Mouse (Mus musculus): ENCODE results near the gene Scube2. TPM values are rescaled to one million over a fixed set of nuclear protein-coding genes. Genes with fewer than 3 reads are reported as not detected.
A peak's percentile ranks its signal among the peaks of the same experiment; 100 is the strongest.

Scube2 gene
- polyA plus RNA-seq, 1 experiment from 2014 or later, result 1.9 TPM

DNA sequence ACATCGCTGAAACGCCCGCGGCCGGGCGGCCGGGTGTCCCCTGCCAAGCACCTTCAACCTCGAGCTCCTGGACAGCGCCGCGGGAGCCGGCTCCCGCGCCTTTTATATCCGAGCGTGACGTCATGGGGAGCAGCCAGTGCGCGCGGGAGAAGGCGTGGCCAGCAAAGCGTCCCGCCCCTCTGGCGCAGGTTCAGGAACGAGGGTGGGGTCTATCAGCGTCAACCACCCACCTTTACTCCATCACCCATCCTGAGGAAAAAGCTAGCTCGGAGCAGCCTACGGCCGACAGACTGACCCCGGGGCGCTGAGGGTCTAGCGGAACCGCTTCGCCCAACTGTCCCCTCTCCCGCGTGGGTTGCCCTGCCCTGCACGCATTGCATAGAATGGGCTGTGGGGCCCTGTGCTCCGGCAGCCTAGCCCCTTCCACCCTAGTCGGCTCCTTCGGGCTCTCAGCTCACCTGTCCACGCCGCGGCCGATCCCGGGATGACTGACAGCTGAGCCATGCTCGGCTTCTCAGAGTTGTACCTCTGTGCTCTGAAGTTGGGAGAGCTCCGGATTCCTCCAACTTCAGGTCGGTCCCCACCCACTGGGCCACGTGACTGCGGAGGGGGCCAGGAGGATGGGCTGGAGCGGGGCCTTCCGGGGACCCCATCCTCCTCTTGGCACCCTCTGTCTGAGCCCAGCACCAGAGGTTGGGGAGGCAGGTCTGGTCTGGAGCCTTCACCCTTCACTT lies 83.8 kb downstream of the Scube2 start, which contains the start of gene Nrip3:
Gene Nrip3 (minus strand): TSS at position 556 of the 734 bp plus-strand sequence.
- Histone ChIP-seq H3K9me3 (ENCODE audit: control insufficient read depth, low read depth, low read length) (no peaks in the 10 kb centered on the region), H3K4me3 (ENCODE audit: low read depth, low read length) (peak within 1 kb of the TSS; percentile 40), H3K27me3 (ENCODE audit: control insufficient read depth, insufficient read depth, low read length) (peaks cover 13% of the 10 kb centered on the region), H3K36me3 (ENCODE audit: control insufficient read depth, insufficient read depth, low read length) (no peaks in the 10 kb centered on the region), H3K4me2 (replicated peaks; ENCODE audit: low read depth, low read length) (peak within 1 kb of the TSS; percentile 97), H3K27ac (ENCODE audit: low read length) (no peak within 1 kb of the TSS), H3K4me1 (ENCODE audit: control insufficient read depth, insufficient read depth, low read length) (peaks cover 5% of the 10 kb centered on the region; the same call in 1 of the 2 replicates), H3K9ac (replicated peaks; ENCODE audit: low read depth, low read length) (no peak within 1 kb of the TSS)
- WGBS, result 2% methylated on average over 52 of the region's 52 CpGs
- peak; percentile 83; the same call in 1 of the 2 replicates for ATAC-seq (ENCODE audit: insufficient number of reproducible peaks, insufficient read depth, low FRiP score, low read depth)

- peak overlapping the region; percentile 97 for H3K4me2 ChIP-seq (replicated peaks; ENCODE audit: low read depth, low read length)
- under 1% methylated on average over 24 of the region's 24 CpGs for WGBS
- H3K9ac ChIP-seq (replicated peaks; ENCODE audit: low read depth, low read length), result no peak overlapping the region
Measured at GRCm38 (mm10) chr7:109781087-109781469, 84.4 kb downstream of the Scube2 start.

GRCm38 (mm10) chr7:109772251-109772650 lies 93.2 kb downstream of the Scube2 start:
- Histone ChIP-seq H3K4me2 (replicated peaks; ENCODE audit: low read depth, low read length) (no peak overlapping the region), H3K9me3 (ENCODE audit: control insufficient read depth, low read depth, low read length) (no peaks in the 10 kb centered on the region), H3K4me3 (ENCODE audit: low read depth, low read length) (no peak overlapping the region), H3K9ac (replicated peaks; ENCODE audit: low read depth, low read length) (no peak overlapping the region), H3K4me1 (ENCODE audit: control insufficient read depth, insufficient read depth, low read length) (no peaks in the 10 kb centered on the region), H3K27ac (ENCODE audit: low read length) (no peak overlapping the region), H3K27me3 (ENCODE audit: control insufficient read depth, insufficient read depth, low read length) (no peaks in the 10 kb centered on the region), H3K36me3 (ENCODE audit: control insufficient read depth, insufficient read depth, low read length) (no peaks in the 10 kb centered on the region)
- ATAC-seq (ENCODE audit: insufficient number of reproducible peaks, insufficient read depth, low FRiP score, low read depth), result no peak

More at GRCm38 (mm10) chr7:109781087-109781469, 84.4 kb downstream of the Scube2 start:
- Histone ChIP-seq H3K27me3 (ENCODE audit: control insufficient read depth, insufficient read depth, low read length) (peaks cover 13% of the 10 kb centered on the region), H3K9me3 (ENCODE audit: control insufficient read depth, low read depth, low read length) (no peaks in the 10 kb centered on the region), H3K27ac (ENCODE audit: low read length) (no peak overlapping the region), H3K36me3 (ENCODE audit: control insufficient read depth, insufficient read depth, low read length) (no peaks in the 10 kb centered on the region), H3K4me3 (ENCODE audit: low read depth, low read length) (peak overlapping the region; percentile 40), H3K4me1 (ENCODE audit: control insufficient read depth, insufficient read depth, low read length) (peaks cover 5% of the 10 kb centered on the region; the same call in 1 of the 2 replicates)
- ATAC-seq (ENCODE audit: insufficient number of reproducible peaks, insufficient read depth, low FRiP score, low read depth), result peak; percentile 20; the same call in 1 of the 2 replicates

- H3K9ac ChIP-seq (replicated peaks; ENCODE audit: low read depth, low read length), result no peak overlapping the region
- whole genome bisulfite sequencing, result 51% methylated on average over 2 of the region's 2 CpGs
- H3K4me3 ChIP-seq (ENCODE audit: low read depth, low read length), result no peak overlapping the region
- no peak overlapping the region for H3K27ac ChIP-seq (ENCODE audit: low read length)
- H3K4me2 ChIP-seq (replicated peaks; ENCODE audit: low read depth, low read length), result no peak overlapping the region
- H3K9me3 ChIP-seq (ENCODE audit: control insufficient read depth, low read depth, low read length), result no peaks in the 10 kb centered on the region
- H3K27me3 ChIP-seq (ENCODE audit: control insufficient read depth, insufficient read depth, low read length), result no peaks in the 10 kb centered on the region
- H3K36me3 ChIP-seq (ENCODE audit: control insufficient read depth, insufficient read depth, low read length), result no peaks in the 10 kb centered on the region
- ATAC-seq (ENCODE audit: insufficient number of reproducible peaks, insufficient read depth, low FRiP score, low read depth), result no peak
- H3K4me1 ChIP-seq (ENCODE audit: control insufficient read depth, insufficient read depth, low read length), result no peaks in the 10 kb centered on the region
Measured at GRCm38 (mm10) chr7:109768699-109769383, 96.6 kb downstream of the Scube2 start.

DNA sequence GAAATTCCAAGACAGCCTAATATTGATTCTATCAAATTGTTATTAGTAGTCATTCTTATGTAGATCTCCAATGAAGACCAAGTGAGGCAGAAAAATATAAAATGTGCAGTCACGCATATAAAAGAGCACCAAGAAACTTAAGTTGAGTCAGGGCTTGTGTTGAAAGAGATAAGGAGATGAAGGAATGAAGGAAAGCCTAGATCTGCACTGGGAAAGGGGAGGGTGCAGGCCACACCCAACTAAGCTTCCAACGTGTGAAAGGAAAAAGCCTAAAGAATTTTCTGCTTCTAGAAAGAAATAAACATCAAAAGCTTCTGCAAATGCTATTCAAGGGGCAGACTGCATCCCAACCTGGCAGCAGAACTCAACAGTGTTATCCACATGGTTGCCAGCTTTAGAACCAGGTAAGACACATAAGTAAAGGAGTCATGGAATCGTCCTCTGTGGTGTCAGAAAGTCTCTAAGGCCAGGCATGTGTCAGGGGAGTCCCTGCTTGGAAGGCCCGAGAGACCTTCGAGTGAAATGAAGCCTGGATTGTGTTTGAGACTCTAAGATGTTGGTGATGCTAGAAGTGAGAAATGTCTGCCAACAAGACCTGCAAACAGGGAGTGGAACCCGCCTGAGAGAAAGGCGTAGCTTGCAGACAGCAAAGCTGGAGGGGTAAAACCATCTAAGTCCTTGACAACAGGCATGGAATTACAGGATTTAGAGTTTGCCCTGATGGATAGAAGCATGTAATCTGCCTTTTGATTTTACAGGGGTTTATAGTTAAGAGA lies 97.7 kb downstream of the Scube2 start:
- H3K36me3 ChIP-seq (ENCODE audit: control insufficient read depth, insufficient read depth, low read length), result no peaks in the 10 kb centered on the region
- H3K4me2 ChIP-seq (replicated peaks; ENCODE audit: low read depth, low read length), result no peak overlapping the region
- H3K4me3 ChIP-seq (ENCODE audit: low read depth, low read length), result no peak overlapping the region
- 75% methylated on average over 7 of the region's 7 CpGs for WGBS
- ATAC-seq (ENCODE audit: insufficient number of reproducible peaks, insufficient read depth, low FRiP score, low read depth), result no peak
- H3K27me3 ChIP-seq (ENCODE audit: control insufficient read depth, insufficient read depth, low read length), result no peaks in the 10 kb centered on the region
- no peak overlapping the region for H3K9ac ChIP-seq (replicated peaks; ENCODE audit: low read depth, low read length)
- H3K27ac ChIP-seq (ENCODE audit: low read length), result no peak overlapping the region
- no peaks in the 10 kb centered on the region for H3K9me3 ChIP-seq (ENCODE audit: control insufficient read depth, low read depth, low read length)
- no peaks in the 10 kb centered on the region for H3K4me1 ChIP-seq (ENCODE audit: control insufficient read depth, insufficient read depth, low read length)

DNA sequence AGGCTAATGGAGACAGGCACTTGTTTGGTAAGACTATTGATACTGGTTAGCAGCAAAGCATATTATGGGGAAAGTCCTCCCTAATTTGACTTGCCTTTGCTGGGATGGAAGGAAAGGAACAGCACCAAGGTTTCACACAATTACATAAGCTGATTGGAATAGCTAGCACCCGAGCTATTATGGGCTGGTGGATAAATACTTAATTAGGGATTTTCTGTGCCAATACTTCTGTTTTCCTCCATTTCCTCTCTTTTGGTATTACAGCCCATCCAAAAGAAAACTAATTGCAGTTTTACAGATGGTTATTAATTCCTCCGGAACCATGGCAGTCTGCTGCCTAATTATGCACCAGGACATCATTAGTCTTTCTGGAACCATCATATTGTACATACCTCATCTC lies 101.5 kb downstream of the Scube2 start:
- Histone ChIP-seq H3K27ac (ENCODE audit: low read length) (no peak overlapping the region), H3K27me3 (ENCODE audit: control insufficient read depth, insufficient read depth, low read length) (no peaks in the 10 kb centered on the region), H3K4me1 (ENCODE audit: control insufficient read depth, insufficient read depth, low read length) (no peaks in the 10 kb centered on the region), H3K9me3 (ENCODE audit: control insufficient read depth, low read depth, low read length) (no peaks in the 10 kb centered on the region), H3K4me3 (ENCODE audit: low read depth, low read length) (no peak overlapping the region), H3K36me3 (ENCODE audit: control insufficient read depth, insufficient read depth, low read length) (no peaks in the 10 kb centered on the region), H3K4me2 (replicated peaks; ENCODE audit: low read depth, low read length) (no peak overlapping the region), H3K9ac (replicated peaks; ENCODE audit: low read depth, low read length) (no peak overlapping the region)
- no peak for ATAC-seq (ENCODE audit: insufficient number of reproducible peaks, insufficient read depth, low FRiP score, low read depth)
- WGBS, result 77% methylated on average over 2 of the region's 2 CpGs

GRCm38 (mm10) chr7:109756291-109756690 lies 109.2 kb downstream of the Scube2 start:
- ATAC-seq (ENCODE audit: insufficient number of reproducible peaks, insufficient read depth, low FRiP score, low read depth), result no peak
- Histone ChIP-seq H3K4me2 (replicated peaks; ENCODE audit: low read depth, low read length) (no peak overlapping the region), H3K4me1 (ENCODE audit: control insufficient read depth, insufficient read depth, low read length) (peaks cover 8% of the 10 kb centered on the region; the same call in 1 of the 2 replicates), H3K4me3 (ENCODE audit: low read depth, low read length) (no peak overlapping the region), H3K27ac (ENCODE audit: low read length) (no peak overlapping the region), H3K27me3 (ENCODE audit: control insufficient read depth, insufficient read depth, low read length) (no peaks in the 10 kb centered on the region), H3K9ac (replicated peaks; ENCODE audit: low read depth, low read length) (no peak overlapping the region), H3K36me3 (ENCODE audit: control insufficient read depth, insufficient read depth, low read length) (no peaks in the 10 kb centered on the region), H3K9me3 (ENCODE audit: control insufficient read depth, low read depth, low read length) (no peaks in the 10 kb centered on the region)
- 89% methylated on average over 3 of the region's 3 CpGs for WGBS

DNA sequence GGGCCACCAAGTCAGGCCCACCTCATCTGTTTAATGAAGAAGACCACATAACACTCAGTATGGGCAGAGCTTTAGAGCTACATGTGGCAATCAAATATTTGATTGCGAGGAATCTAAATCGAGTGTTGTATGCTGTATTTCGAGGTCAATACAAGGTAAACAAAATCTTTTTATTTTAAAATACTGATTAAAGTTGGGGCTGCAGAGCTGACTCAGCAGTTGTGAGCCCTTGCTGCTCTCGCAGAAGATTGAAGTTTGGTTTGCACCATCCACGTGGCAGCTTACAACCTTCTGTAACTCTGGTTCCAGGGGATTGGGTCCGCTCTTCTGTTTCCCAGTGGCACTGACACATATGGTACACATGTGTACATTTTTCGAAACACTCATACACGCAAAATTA lies 111.4 kb downstream of the Scube2 start:
- WGBS, result 92% methylated on average over 8 of the region's 8 CpGs

More for the DNA sequence above, 111.4 kb downstream of the Scube2 start:
- H3K36me3 ChIP-seq (ENCODE audit: control insufficient read depth, insufficient read depth, low read length), result no peaks in the 10 kb centered on the region; the same call in 1 of the 2 replicates
- no peaks in the 10 kb centered on the region for H3K9me3 ChIP-seq (ENCODE audit: control insufficient read depth, low read depth, low read length)
- no peak overlapping the region for H3K9ac ChIP-seq (replicated peaks; ENCODE audit: low read depth, low read length)
- no peak overlapping the region for H3K4me2 ChIP-seq (replicated peaks; ENCODE audit: low read depth, low read length)
- no peak for ATAC-seq (ENCODE audit: insufficient number of reproducible peaks, insufficient read depth, low FRiP score, low read depth)
- H3K4me3 ChIP-seq (ENCODE audit: low read depth, low read length), result no peak overlapping the region
- no peak overlapping the region for H3K27ac ChIP-seq (ENCODE audit: low read length)
- H3K27me3 ChIP-seq (ENCODE audit: control insufficient read depth, insufficient read depth, low read length), result no peaks in the 10 kb centered on the region
- H3K4me1 ChIP-seq (ENCODE audit: control insufficient read depth, insufficient read depth, low read length), result peaks cover 8% of the 10 kb centered on the region; the same call in 1 of the 2 replicates
